Mouse (Mus musculus) bone marrow, adult 2 months (tissue): ENCODE measurements around the gene Cnnm1.

Source experiments
- CTCF ChIP-seq: fragments of 200-500 bp; IDR thresholded peaks from 2 replicates; pipeline ENCODE4 v1.5.1; 2011; ENCODE audit warnings: low read length, control low read depth; ENCODE audit not compliant: control insufficient read depth, insufficient read depth
- POLR2A ChIP-seq: fragments of 200-500 bp; IDR thresholded peaks from 2 replicates; pipeline ENCODE4 v1.6.1; 2011; ENCODE audit warnings: low read depth, mild to moderate bottlenecking, control low read depth, low read length, borderline replicate concordance; ENCODE audit not compliant: control insufficient read depth

- no peak for TF ChIP-seq CTCF
- TF ChIP-seq POLR2A: no peak
Measured at GRCm38 (mm10) chr19:43515668-43516396, 75.6 kb downstream of the Cnnm1 start.
